Mouse (Mus musculus) hematopoietic stem cell, adult 5-6 weeks (primary cell): ENCODE results near the gene Hsd17b2. TPM values are rescaled to one million over a fixed set of nuclear protein-coding genes. Genes with fewer than 3 reads are reported as not detected.

ENCODE experiments used
- ATAC-seq, 2 experiments: fragments of 125-278 bp in 1 of 2; replicated peaks in 1 of 2; 2 replicates each; pipeline ENCODE4 v1.8.0; 2016 to 2017; ENCODE audit warnings: inconsistent platforms in 2 of 2, mild to moderate bottlenecking in 2 of 2, moderate number of reproducible peaks in 2 of 2, low read depth in 1 of 2, moderate TSS enrichment in 1 of 2; ENCODE audit not compliant: low FRiP score in 2 of 2, poor library complexity in 2 of 2, severe bottlenecking in 2 of 2, insufficient read depth in 1 of 2, low TSS enrichment in 1 of 2
- total RNA-seq: library from RNA; stranded (forward); fragments of 172-1452, 232-1000 nt; gene quantifications from 2 replicates; pipeline ENCODE4 v1.2.3, GENCODE M21; 2017

The Hsd17b2 gene
- total RNA-seq, 1 experiment from 2014 or later, result not detected

DNA sequence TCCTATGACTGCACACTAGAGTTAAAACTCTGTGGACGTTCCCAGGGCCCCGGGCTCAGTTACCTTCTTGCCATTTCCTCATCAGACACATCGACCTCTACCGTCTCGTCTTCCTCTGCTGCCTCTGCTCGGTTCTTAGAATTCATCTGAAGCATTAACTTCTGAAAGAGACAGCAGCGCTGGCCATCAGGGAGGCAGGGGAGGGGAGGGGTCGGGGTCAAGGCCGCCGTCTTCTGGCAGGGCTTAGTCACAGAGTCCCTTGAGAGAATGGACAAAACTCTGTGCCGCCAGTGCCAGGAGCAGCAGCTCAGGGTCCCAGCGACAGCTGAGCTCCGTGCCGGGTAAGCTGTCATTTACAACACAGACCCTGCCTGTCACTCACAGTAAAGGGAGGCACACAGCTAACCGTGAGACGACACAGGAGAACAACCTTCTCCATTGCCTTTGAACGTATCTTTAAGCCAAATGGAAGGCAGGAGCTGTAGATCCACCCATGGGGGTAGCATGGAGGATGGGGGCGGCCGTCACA lies 91.0 kb downstream of the Hsd17b2 start:
- ATAC-seq, result no peak

DNA sequence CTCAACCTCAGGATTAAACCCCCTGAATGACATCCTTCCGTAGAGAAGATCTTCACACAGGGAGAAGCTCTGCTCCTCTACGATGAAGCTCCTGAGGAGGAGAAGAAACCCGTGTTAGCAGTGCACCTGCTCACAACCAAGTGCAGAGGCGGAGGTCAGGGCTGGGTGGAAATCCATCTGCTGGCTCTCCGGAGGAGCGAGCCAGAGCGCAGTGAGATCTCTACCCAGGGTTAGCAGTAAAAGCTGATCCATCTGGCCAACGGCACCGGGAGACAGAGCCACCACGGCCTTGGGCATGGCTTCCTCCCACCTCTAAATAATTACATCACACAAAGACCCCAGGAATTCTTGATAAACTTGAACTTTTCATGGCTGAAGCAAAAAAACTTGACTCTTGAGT lies 92.9 kb downstream of the Hsd17b2 start:
- no peak for ATAC-seq

DNA sequence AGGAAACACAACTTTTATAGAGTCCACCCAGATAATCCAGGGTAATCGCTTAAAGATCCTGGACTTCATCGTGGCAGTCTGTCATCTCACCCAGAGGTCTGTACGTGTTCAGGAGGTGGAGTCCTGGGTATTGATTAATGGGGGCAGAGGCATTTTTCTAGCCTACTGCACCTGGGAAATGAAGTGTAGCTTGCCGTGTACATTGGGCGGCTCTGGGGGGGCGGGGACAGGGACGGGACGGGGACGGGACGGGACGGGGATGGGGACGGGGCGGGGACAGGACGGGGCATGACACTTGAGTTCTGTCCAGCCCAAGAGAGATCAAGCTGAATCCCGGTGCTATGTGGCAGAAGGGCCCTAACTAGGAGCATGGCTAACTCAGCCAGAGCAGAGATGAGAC lies 94.8 kb downstream of the Hsd17b2 start:
- no peak for ATAC-seq

DNA sequence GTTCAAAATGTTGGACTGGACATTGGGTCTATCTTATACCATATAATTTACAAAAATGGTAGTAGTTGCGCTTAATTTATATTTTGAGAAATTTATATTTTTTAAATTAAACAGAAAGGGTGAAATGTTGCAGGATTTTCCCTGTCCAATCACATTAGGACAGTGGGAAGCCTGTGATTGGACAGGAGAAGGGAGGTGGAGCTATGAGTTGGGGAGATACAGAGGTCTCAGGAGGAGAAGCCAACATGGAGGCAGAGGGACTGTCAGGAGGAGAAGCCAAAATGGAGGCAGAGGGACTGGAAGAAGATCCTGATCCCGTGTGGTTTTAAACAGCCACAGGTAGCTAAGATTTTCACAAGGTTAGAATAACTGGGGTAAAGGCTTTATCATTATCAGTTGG lies 96.4 kb downstream of the Hsd17b2 start:
- ATAC-seq, result no peak

DNA sequence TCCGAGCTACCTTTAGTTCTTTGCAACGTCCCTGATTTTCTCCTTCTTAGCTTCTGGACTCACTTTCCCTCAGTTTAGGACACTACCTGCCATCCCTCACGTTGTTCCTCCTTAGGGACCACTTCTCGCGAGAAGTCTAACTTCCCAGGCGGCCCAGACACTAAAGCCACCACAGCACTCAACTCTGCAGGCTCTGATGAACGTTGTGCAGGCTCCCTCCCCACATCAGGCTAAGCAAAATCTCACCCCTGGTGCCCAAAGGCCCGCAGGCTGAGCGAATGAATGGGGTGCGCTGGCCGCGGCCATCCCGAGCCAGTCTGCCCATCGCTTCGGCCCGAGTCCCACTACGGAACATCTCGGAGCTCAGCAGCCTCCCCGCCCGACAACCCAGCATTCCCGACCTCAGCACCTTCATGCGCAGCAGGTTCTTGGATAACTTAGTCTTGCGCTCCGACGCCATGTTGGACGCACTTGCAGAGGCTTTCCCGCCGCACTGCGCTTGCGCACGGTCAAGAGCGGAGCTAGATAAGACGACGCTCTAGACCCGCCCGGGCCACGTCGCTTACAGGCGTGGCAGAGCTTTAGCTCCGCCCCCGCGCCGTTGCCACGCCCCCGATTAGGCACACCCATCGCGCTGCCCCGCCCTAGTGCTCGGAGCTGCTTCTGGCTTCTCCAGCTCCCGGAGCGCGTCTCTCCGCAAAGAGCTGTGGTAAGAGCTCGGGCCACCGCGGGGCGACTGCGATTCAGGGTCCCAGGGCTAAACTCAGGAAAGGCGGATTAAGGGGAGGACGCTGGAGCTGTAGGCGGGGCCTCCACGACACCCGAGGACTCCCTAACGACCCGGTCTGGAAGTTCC lies 100.0 kb downstream of the Hsd17b2 start, which contains the start of gene Mphosph6:
Gene Mphosph6, minus strand, starts transcription at position 501 of the 856 bp plus-strand sequence.
- peak; percentile 92 to 94 for ATAC-seq

- ATAC-seq, result peak in 1 of 2 experiments; percentile 47; a peak in 2 of 4 replicates
These were observed 100.6 kb downstream of the Hsd17b2 start for GRCm38 (mm10) chr8:117802299-117802689.

DNA sequence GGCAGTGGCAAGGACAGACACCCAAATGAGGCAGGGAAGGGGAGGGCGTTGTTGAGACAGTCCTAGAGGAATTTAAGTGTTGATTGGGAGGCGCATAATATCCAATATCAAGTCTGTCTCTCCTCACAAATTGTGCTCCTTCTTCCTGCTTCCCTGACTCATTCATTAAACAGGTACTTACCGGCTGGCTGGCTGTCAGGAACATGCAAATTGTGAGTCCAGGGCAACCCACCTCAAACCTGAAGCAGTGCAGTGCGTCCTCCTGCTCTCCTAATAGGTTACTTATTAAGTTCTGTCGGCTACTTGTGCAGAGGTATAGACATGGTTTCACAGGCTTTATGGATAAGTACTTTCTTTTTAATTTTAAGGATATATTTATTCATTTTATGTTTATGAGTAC lies 103.7 kb downstream of the Hsd17b2 start:
- no peak for ATAC-seq

Other genes with a start within 250 kb of the Hsd17b2 start
- gene Plcg2, start 203.6 kb upstream of the Hsd17b2 start, total RNA-seq, result 121 and 137 TPM in 2 replicates
- 3.2 and 7.6 TPM in 2 replicates for gene Sdr42e1, start 28.2 kb upstream of the Hsd17b2 start, total RNA-seq
- 38.8 and 51.0 TPM in 2 replicates for gene Mphosph6, start 100.0 kb downstream of the Hsd17b2 start, total RNA-seq